Mouse (Mus musculus): ENCODE results near the gene 4931406C07Rik. TPM values are rescaled to one million over a fixed set of nuclear protein-coding genes. Genes with fewer than 3 reads are reported as not detected.
A peak's percentile ranks its signal among the peaks of the same experiment; 100 is the strongest.
"Not testable (repeated sequence)": the region's sequence is repeated elsewhere in the genome, so short reads cannot be mapped to it uniquely, and the experiment has no call there.

Gene 4931406C07Rik
- polyA plus RNA-seq, 1 experiment from 2014 or later = 6.4 TPM

DNA sequence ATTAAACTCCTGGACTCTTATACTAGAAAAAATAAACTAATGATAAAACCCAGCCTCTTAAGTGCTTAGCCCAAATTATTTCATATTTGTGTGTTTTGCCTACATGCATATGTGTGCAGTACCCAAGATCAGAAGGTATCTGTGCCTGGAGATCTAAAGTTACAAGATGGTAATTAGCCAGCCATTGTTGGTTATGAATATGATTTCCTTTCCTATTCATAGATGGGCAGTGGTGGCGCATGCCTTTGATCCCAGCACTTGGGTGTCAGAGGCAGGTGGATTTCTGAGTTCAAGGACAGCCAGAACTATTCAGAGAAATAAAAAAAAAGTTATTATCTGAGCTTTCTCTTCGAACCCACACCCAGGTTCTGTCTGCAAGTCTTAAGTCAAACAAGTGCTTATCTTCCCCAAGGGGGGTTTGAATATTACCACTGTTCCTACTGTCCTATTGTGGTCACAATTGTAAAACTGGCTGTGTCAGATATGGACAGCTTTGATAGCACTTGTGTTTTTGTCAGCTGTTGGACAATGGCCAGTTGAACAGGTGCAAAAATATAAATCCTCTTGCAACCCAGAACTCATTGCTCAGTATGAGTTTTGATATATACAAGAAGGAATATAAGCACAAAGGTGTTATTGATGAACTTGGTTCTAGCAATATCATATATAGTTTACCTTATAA is 5.9 kb upstream of the 4931406C07Rik start:
- no peak overlapping the region for H3K27ac ChIP-seq (ENCODE audit: low read depth, low read length)
- no peaks in the 10 kb centered on the region for H3K9me3 ChIP-seq (replicated peaks; ENCODE audit: control insufficient read depth, low read length)
- peaks cover 10% of the 10 kb centered on the region for H3K4me1 ChIP-seq (ENCODE audit: control insufficient read depth, insufficient read depth, low read length)
- H3K36me3 ChIP-seq (ENCODE audit: control insufficient read depth, insufficient read depth, low read length) = peaks cover 48% of the 10 kb centered on the region
- ATAC-seq (replicated peaks; ENCODE audit: insufficient number of reproducible peaks, low FRiP score, low TSS enrichment) = no peak
- H3K4me2 ChIP-seq = no peak overlapping the region
- 85% methylated on average over 2 of the region's 2 CpGs for WGBS (ENCODE audit: insufficient replicate concordance)
- no peak overlapping the region for H3K9ac ChIP-seq (ENCODE audit: low read depth, low read length)
- no peak overlapping the region for H3K4me3 ChIP-seq (ENCODE audit: low read depth, low read length)
- H3K27me3 ChIP-seq (ENCODE audit: control insufficient read depth, insufficient read depth, low read length) = no peaks in the 10 kb centered on the region

DNA sequence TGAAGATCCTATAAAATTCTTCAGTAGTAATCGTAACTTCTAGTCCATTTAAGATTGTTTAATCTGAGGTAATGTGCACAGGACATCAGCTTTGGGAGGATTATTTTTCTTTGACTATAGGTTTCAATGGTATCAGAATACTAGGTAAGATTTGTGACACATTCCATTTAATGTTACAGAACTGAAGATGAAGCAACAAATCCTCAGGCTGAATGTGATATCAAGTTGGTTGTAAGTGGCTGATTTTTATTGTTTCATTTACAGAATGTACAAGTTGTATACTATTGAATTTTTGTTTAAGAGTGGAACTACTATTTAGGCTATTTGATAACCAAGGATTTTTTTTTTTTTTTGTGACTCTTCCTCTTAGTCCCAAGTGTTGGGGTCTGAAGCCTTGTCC is 3.9 kb upstream of the 4931406C07Rik start:
- H3K36me3 ChIP-seq (ENCODE audit: control insufficient read depth, insufficient read depth, low read length) = peaks cover 40% of the 10 kb centered on the region

DNA sequence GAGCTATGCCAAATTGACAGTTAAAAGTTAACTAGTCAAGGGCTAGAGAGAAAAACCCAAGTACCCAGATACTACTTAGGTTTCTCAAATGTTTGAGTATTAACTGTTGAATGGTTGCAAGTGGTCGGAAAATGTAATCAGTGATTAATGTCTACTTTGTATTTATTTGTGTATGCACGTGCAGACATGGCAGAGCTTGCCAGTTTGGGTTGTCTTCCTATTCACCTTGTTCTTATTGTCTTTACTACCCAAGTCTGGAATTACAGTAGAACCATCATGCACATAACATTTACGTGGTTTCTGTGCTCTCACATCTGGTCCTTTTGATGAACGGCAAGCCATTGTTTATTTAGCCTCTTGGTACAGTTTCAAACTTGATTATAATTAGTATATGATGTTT is 3.2 kb upstream of the 4931406C07Rik start:
- peaks cover 33% of the 10 kb centered on the region for H3K36me3 ChIP-seq (ENCODE audit: control insufficient read depth, insufficient read depth, low read length)
- ATAC-seq (replicated peaks; ENCODE audit: insufficient number of reproducible peaks, low FRiP score, low TSS enrichment) = no peak
- H3K27me3 ChIP-seq (ENCODE audit: control insufficient read depth, insufficient read depth, low read length) = no peaks in the 10 kb centered on the region
- WGBS (ENCODE audit: insufficient replicate concordance) = 79% methylated on average over 4 of the region's 4 CpGs
- H3K4me3 ChIP-seq (ENCODE audit: low read depth, low read length) = no peak overlapping the region
- 0 out of 2 replicates have a peak overlapping the region, but pooled peaks have one; percentile 29 for H3K4me2 ChIP-seq
- H3K4me1 ChIP-seq (ENCODE audit: control insufficient read depth, insufficient read depth, low read length) = peaks cover 11% of the 10 kb centered on the region
- no peak overlapping the region for H3K9ac ChIP-seq (ENCODE audit: low read depth, low read length)
- H3K27ac ChIP-seq (ENCODE audit: low read depth, low read length) = no peak overlapping the region
- no peaks in the 10 kb centered on the region for H3K9me3 ChIP-seq (replicated peaks; ENCODE audit: control insufficient read depth, low read length)

More for the DNA sequence above, 3.9 kb upstream of the 4931406C07Rik start:
- H3K9me3 ChIP-seq (replicated peaks; ENCODE audit: control insufficient read depth, low read length) = no peaks in the 10 kb centered on the region
- H3K27me3 ChIP-seq (ENCODE audit: control insufficient read depth, insufficient read depth, low read length) = no peaks in the 10 kb centered on the region
- H3K27ac ChIP-seq (ENCODE audit: low read depth, low read length) = no peak overlapping the region
- no peak overlapping the region for H3K4me2 ChIP-seq
- peaks cover 11% of the 10 kb centered on the region for H3K4me1 ChIP-seq (ENCODE audit: control insufficient read depth, insufficient read depth, low read length)
- no peak overlapping the region for H3K9ac ChIP-seq (ENCODE audit: low read depth, low read length)
- WGBS (ENCODE audit: insufficient replicate concordance) = 85% methylated on average over 1 of the region's 1 CpGs
- H3K4me3 ChIP-seq (ENCODE audit: low read depth, low read length) = no peak overlapping the region
- no peak for ATAC-seq (replicated peaks; ENCODE audit: insufficient number of reproducible peaks, low FRiP score, low TSS enrichment)

DNA sequence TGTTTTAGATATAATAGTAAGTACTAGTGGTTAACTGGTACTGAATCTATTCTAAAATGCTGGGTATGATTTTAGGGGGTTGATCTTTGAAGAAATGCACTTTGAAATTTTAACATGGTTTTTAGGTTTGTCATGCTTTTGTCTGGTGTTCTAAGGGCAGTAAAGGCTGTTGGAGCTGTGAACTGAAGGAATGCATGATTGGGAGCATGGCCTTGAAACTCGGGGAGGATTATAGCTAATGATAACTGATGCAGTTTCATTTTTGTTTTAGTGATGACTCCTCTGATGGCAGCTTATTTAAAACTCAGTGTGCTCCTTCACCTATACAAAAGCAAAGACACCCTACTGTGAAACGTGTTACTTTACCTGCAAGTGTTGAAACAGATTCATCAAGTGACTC is 2.0 kb upstream of the 4931406C07Rik start:
- 61% methylated on average over 2 of the region's 2 CpGs for WGBS (ENCODE audit: insufficient replicate concordance)
- Histone ChIP-seq H3K4me3 (ENCODE audit: low read depth, low read length) (no peak overlapping the region), H3K4me2 (no peak overlapping the region), H3K9me3 (replicated peaks; ENCODE audit: control insufficient read depth, low read length) (no peaks in the 10 kb centered on the region), H3K27me3 (ENCODE audit: control insufficient read depth, insufficient read depth, low read length) (no peaks in the 10 kb centered on the region), H3K4me1 (ENCODE audit: control insufficient read depth, insufficient read depth, low read length) (peaks cover 11% of the 10 kb centered on the region), H3K9ac (ENCODE audit: low read depth, low read length) (no peak overlapping the region), H3K36me3 (ENCODE audit: control insufficient read depth, insufficient read depth, low read length) (peaks cover 21% of the 10 kb centered on the region), H3K27ac (ENCODE audit: low read depth, low read length) (no peak overlapping the region)
- no peak for ATAC-seq (replicated peaks; ENCODE audit: insufficient number of reproducible peaks, low FRiP score, low TSS enrichment)

DNA sequence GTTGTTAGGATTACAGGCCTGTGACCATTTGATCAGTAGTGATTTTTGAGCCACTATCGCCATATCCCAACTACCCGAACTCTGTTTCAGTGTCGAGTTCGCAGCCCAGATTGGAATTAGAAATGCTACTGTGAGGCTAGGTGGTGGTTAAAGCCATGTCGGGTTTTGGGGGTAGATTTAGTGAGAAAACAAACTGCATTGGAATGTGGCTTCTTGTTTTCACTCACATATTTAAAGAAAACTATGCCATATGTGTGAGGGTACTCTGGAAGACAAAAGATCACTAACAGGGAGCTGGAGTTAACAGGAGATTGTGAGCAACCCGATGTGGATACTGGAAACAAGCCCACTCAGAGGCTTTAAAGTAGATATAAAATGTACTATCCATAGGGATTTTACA is 1.0 kb upstream of the 4931406C07Rik start:
- peak overlapping the region; percentile 83 for H3K4me2 ChIP-seq
- H3K4me1 ChIP-seq (ENCODE audit: control insufficient read depth, insufficient read depth, low read length) = peaks cover 11% of the 10 kb centered on the region
- no peaks in the 10 kb centered on the region for H3K27me3 ChIP-seq (ENCODE audit: control insufficient read depth, insufficient read depth, low read length)
- H3K9me3 ChIP-seq (replicated peaks; ENCODE audit: control insufficient read depth, low read length) = no peaks in the 10 kb centered on the region
- H3K4me3 ChIP-seq (ENCODE audit: low read depth, low read length) = peak overlapping the region; percentile 90
- whole genome bisulfite sequencing (ENCODE audit: insufficient replicate concordance) = 6% methylated on average over 6 of the region's 6 CpGs
- no peak overlapping the region for H3K27ac ChIP-seq (ENCODE audit: low read depth, low read length)
- ATAC-seq (replicated peaks; ENCODE audit: insufficient number of reproducible peaks, low FRiP score, low TSS enrichment) = no peak
- H3K36me3 ChIP-seq (ENCODE audit: control insufficient read depth, insufficient read depth, low read length) = peaks cover 17% of the 10 kb centered on the region
- peak overlapping the region; percentile 99 for H3K9ac ChIP-seq (ENCODE audit: low read depth, low read length)

DNA sequence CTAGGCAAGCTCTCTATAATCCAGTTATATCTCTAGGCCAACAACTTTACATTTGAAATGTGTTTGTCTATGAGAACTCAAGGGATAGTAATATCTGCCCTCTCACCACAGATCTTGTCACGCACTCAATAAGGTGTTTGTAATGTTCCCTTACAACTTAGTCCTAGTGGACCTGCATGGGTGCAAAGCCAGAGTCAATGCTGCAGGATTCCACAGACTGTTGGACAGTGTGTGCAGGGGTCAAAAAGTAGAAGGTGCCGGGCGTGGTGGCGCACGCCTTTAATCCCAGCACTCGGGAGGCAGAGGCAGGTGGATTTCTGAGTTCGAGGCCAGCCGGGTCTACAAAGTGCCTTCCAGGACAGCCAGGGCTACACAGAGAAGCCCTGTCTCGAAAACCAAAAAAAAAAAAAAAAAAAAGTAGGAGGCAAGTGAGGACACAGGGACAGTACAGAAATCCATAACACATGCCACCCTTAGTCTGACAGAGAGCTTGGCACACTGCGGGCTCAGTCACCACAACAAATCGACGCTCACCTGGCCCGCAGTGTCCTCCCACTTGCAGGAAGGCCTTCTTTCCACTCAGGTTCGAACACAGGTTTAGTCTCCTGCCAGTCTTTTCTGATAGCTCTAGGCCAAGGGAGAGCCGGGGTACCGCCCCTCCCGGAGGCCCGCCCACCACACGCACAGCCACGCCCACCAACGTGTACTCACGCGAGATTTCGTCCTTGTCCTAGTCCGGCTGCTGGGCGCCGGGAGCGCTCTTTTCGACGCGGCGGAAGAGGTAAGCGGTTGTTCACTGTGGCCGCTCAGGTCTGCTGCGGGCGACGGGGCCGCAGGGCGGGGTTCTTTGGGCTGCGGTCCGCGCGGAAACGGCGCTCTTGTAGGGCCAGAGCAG is 498 bp downstream of the 4931406C07Rik start, which contains the start of gene Taf1d:
Gene Taf1d, plus strand, starts transcription at position 712 of the 895 bp plus-strand sequence.
- ATAC-seq (replicated peaks; ENCODE audit: insufficient number of reproducible peaks, low FRiP score, low TSS enrichment) = peak; percentile 95
- WGBS (ENCODE audit: insufficient replicate concordance) = 12% methylated on average over 45 of the region's 45 CpGs
- H3K27ac ChIP-seq (ENCODE audit: low read depth, low read length) = peak within 1 kb of the TSS; percentile 96
- peaks cover 11% of the 10 kb centered on the region for H3K4me1 ChIP-seq (ENCODE audit: control insufficient read depth, insufficient read depth, low read length)
- H3K4me3 ChIP-seq (ENCODE audit: low read depth, low read length) = peak within 1 kb of the TSS; percentile 90
- peaks cover 15% of the 10 kb centered on the region for H3K36me3 ChIP-seq (ENCODE audit: control insufficient read depth, insufficient read depth, low read length)
- peak within 1 kb of the TSS; percentile 99 for H3K9ac ChIP-seq (ENCODE audit: low read depth, low read length)
- no peaks in the 10 kb centered on the region for H3K27me3 ChIP-seq (ENCODE audit: control insufficient read depth, insufficient read depth, low read length)
- peak within 1 kb of the TSS; percentile 83 for H3K4me2 ChIP-seq
- no peaks in the 10 kb centered on the region for H3K9me3 ChIP-seq (replicated peaks; ENCODE audit: control insufficient read depth, low read length)

DNA sequence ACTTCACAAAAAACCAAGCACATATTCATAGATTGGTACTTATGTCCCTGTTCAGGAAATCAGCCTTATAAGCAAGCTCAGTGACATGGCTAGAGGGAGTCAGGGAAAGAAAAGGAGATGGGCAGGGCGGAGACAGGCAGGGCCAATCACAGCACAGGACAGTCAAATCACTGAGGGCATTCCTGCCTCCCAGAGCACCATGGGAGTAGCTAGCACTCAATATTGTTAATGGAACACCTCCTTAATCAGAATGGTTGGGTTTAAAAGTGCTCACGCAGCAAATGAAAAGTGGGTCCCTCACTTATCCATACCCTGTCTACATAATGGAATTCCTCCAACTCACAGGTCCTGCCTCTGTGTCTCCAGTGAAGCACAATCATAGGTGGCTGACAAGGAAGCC is 3.4 kb downstream of the 4931406C07Rik start:
- H3K9me3 ChIP-seq (replicated peaks; ENCODE audit: control insufficient read depth, low read length) = no peaks in the 10 kb centered on the region
- 71% methylated on average over 2 of the region's 2 CpGs for WGBS (ENCODE audit: insufficient replicate concordance)
- ATAC-seq (replicated peaks; ENCODE audit: insufficient number of reproducible peaks, low FRiP score, low TSS enrichment) = no peak

DNA sequence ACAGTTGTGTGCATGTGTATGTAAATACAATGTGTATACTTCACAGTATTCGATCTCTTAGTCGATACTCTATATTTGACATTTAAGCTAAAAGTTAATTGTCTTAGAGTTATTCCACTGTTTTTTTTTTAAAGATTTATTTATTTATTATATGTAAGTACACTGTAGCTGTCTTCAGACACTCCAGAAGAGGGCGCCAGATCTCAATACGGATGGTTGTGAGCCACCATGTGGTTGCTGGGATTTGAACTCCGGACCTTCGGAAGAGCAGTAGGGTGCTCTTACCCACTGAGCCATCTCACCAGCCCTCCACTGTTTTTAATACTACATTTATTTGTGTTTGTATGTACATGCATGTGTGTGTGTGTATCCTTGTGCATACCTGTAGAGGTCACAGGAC is 4.2 kb downstream of the 4931406C07Rik start:
- H3K4me1 ChIP-seq (ENCODE audit: control insufficient read depth, insufficient read depth, low read length); H3K27me3 ChIP-seq (ENCODE audit: control insufficient read depth, insufficient read depth, low read length); H3K4me3 ChIP-seq (ENCODE audit: low read depth, low read length); H3K4me2 ChIP-seq; H3K9ac ChIP-seq (ENCODE audit: low read depth, low read length); H3K27ac ChIP-seq (ENCODE audit: low read depth, low read length); H3K36me3 ChIP-seq (ENCODE audit: control insufficient read depth, insufficient read depth, low read length); ATAC-seq (replicated peaks; ENCODE audit: insufficient number of reproducible peaks, low FRiP score, low TSS enrichment); H3K9me3 ChIP-seq (replicated peaks; ENCODE audit: control insufficient read depth, low read length): not testable (repeated sequence)
- WGBS (ENCODE audit: insufficient replicate concordance) = 75% methylated on average over 6 of the region's 6 CpGs

More for the DNA sequence above, 3.4 kb downstream of the 4931406C07Rik start:
- no peak overlapping the region for H3K9ac ChIP-seq (ENCODE audit: low read depth, low read length)
- no peak overlapping the region for H3K4me3 ChIP-seq (ENCODE audit: low read depth, low read length)
- no peak overlapping the region for H3K27ac ChIP-seq (ENCODE audit: low read depth, low read length)
- H3K4me2 ChIP-seq = no peak overlapping the region
- H3K36me3 ChIP-seq (ENCODE audit: control insufficient read depth, insufficient read depth, low read length) = no peaks in the 10 kb centered on the region
- H3K27me3 ChIP-seq (ENCODE audit: control insufficient read depth, insufficient read depth, low read length) = no peaks in the 10 kb centered on the region
- peaks cover 8% of the 10 kb centered on the region for H3K4me1 ChIP-seq (ENCODE audit: control insufficient read depth, insufficient read depth, low read length)

All from heart, embryonic 11.5 days (tissue).